Mouse (Mus musculus): Measurements from ENCODE around the gene Sorbs1. TPM values are rescaled to one million over a fixed set of nuclear protein-coding genes. Genes with fewer than 3 reads are reported as not detected.

Gene Sorbs1
- total and polyA plus RNA-seq, 3 experiments, result 2.1 to 6.2 (median 3.6) TPM

GRCm38 (mm10) chr19:40407186-40407585 lies 106.4 kb downstream of the Sorbs1 start:
- dilution Hi-C loops (cut with MboI; ENCODE audit: extremely low pct_ligation_motif_present, extremely low pct_unique_long_range_greater_than_20kb, low sequenced_read_pairs), result no loop called here

GRCm38 (mm10) chr19:40406661-40407060 lies 106.9 kb downstream of the Sorbs1 start:
- peaks cover 10 to 25% of the 10 kb centered on the region in 2 experiments for H3K4me1 ChIP-seq (ENCODE audit: control insufficient read depth in 1 of 2, insufficient read depth in 2 of 2)
- no peak for DNase-seq (ENCODE audit: extremely low read depth)
- H3K36me3 ChIP-seq (replicated peaks in 1 of 2; ENCODE audit: control insufficient read depth in 1 of 2, insufficient read depth in 1 of 2, low read length in 1 of 2), result no peaks in the 10 kb centered on the region
- H3K27me3 ChIP-seq (replicated peaks), result no peaks in the 10 kb centered on the region
- no peak overlapping the region for H3K27ac ChIP-seq (ENCODE audit: insufficient read depth, low read depth)
- TF ChIP-seq RAD21 (IDR thresholded peaks at IDR 0.05; ENCODE audit: low read depth, low read length), result no peak
- no peak for TF ChIP-seq ZMIZ1 (IDR thresholded peaks at IDR 0.05; ENCODE audit: low read depth, low read length)
- TF ChIP-seq ZC3H11A (IDR thresholded peaks at IDR 0.05; ENCODE audit: low read depth, low read length), result no peak
- TF ChIP-seq MYC (IDR thresholded peaks at IDR 0.05; ENCODE audit: low read depth, low read length), result no peak
- no peak for TF ChIP-seq ZNF384 (IDR thresholded peaks at IDR 0.05; ENCODE audit: low read depth, low read length)
- TF ChIP-seq RCOR1 (conservative IDR thresholded peaks at IDR 0.05; ENCODE audit: low read depth, low read length), result no peak
- in situ Hi-C loops (cut with MboI; ENCODE audit: low pct_ligation_motif_present, low pct_unique_long_range_greater_than_20kb, low sequenced_read_pairs), result no loop called here
- no peaks in the 10 kb centered on the region for H3K9me3 ChIP-seq (replicated peaks; ENCODE audit: low read length)
- H3K79me2 ChIP-seq (replicated peaks; ENCODE audit: control insufficient read depth, extremely low read depth, insufficient read depth, poor library complexity, severe bottlenecking), result no peaks in the 10 kb centered on the region
- no peak overlapping the region for H3K4me3 ChIP-seq (replicated peaks in 1 of 3; ENCODE audit: low read depth in 2 of 3, low read length in 2 of 3, poor library complexity in 1 of 3)
- H3K9ac ChIP-seq (ENCODE audit: insufficient read depth, low read depth), result no peak overlapping the region
- no peak overlapping the region for H3K4me2 ChIP-seq (ENCODE audit: insufficient read depth, low read depth, poor library complexity, severe bottlenecking)
- dilution Hi-C loops (cut with MboI; ENCODE audit: extremely low pct_ligation_motif_present, extremely low pct_unique_long_range_greater_than_20kb, low sequenced_read_pairs), result no loop called here

More at GRCm38 (mm10) chr19:40407186-40407585, 106.4 kb downstream of the Sorbs1 start:
- TF ChIP-seq MAZ (IDR thresholded peaks at IDR 0.05; ENCODE audit: low read depth, low read length), result no peak
- TF ChIP-seq CHD2 (IDR thresholded peaks at IDR 0.05; ENCODE audit: low read length), result no peak
- no peak for TF ChIP-seq TBP (conservative IDR thresholded peaks at IDR 0.05; ENCODE audit: low read depth, low read length)
- no peak for TF ChIP-seq NELFE (IDR thresholded peaks at IDR 0.05; ENCODE audit: low read depth, low read length)
- no peak for TF ChIP-seq MAX (IDR thresholded peaks at IDR 0.05; ENCODE audit: low read length)
- no peak for TF ChIP-seq TCF12 (IDR thresholded peaks at IDR 0.05; ENCODE audit: low read depth, low read length)
- TF ChIP-seq ZMIZ1 (IDR thresholded peaks at IDR 0.05; ENCODE audit: low read depth, low read length), result no peak
- TF ChIP-seq NRF1 (IDR thresholded peaks at IDR 0.05; ENCODE audit: low read depth, low read length), result no peak
- TF ChIP-seq E2F4 (IDR thresholded peaks at IDR 0.05; ENCODE audit: insufficient replicate concordance, low read depth, low read length), result no peak
- Histone ChIP-seq H3K9me3 (replicated peaks; ENCODE audit: low read length) (no peaks in the 10 kb centered on the region), H3K9ac (ENCODE audit: insufficient read depth, low read depth) (no peak overlapping the region), H3K27me3 (replicated peaks) (no peaks in the 10 kb centered on the region), H3K36me3 (replicated peaks in 1 of 2; ENCODE audit: control insufficient read depth in 1 of 2, insufficient read depth in 1 of 2, low read length in 1 of 2) (no peaks in the 10 kb centered on the region), H3K27ac (ENCODE audit: insufficient read depth, low read depth) (no peak overlapping the region), H3K4me3 (replicated peaks in 1 of 3; ENCODE audit: low read depth in 2 of 3, low read length in 2 of 3, poor library complexity in 1 of 3) (no peak overlapping the region), H3K4me2 (ENCODE audit: insufficient read depth, low read depth, poor library complexity, severe bottlenecking) (no peak overlapping the region), H3K4me1 (ENCODE audit: control insufficient read depth in 1 of 2, insufficient read depth in 2 of 2) (peaks cover 10 to 20% of the 10 kb centered on the region in 2 experiments), H3K79me2 (replicated peaks; ENCODE audit: control insufficient read depth, extremely low read depth, insufficient read depth, poor library complexity, severe bottlenecking) (no peaks in the 10 kb centered on the region)
- no peak for DNase-seq (ENCODE audit: extremely low read depth)
- in situ Hi-C loops (cut with MboI; ENCODE audit: low pct_ligation_motif_present, low pct_unique_long_range_greater_than_20kb, low sequenced_read_pairs), result no loop called here

- no peak overlapping the region for H3K27ac ChIP-seq (ENCODE audit: insufficient read depth, low read depth)
- H3K9me3 ChIP-seq (replicated peaks; ENCODE audit: low read length), result no peaks in the 10 kb centered on the region
- no peak overlapping the region for H3K4me2 ChIP-seq (ENCODE audit: insufficient read depth, low read depth, poor library complexity, severe bottlenecking)
- in situ Hi-C loops (cut with MboI; ENCODE audit: low pct_ligation_motif_present, low pct_unique_long_range_greater_than_20kb, low sequenced_read_pairs), result no loop called here
- DNase-seq (ENCODE audit: extremely low read depth), result no peak
- H3K4me1 ChIP-seq (ENCODE audit: control insufficient read depth in 1 of 2, insufficient read depth in 2 of 2), result peaks cover 16 to 34% of the 10 kb centered on the region in 2 experiments
- H3K36me3 ChIP-seq (replicated peaks in 1 of 2; ENCODE audit: control insufficient read depth in 1 of 2, insufficient read depth in 1 of 2, low read length in 1 of 2), result no peaks in the 10 kb centered on the region
- no peaks in the 10 kb centered on the region for H3K79me2 ChIP-seq (replicated peaks; ENCODE audit: control insufficient read depth, extremely low read depth, insufficient read depth, poor library complexity, severe bottlenecking)
- dilution Hi-C loops (cut with MboI; ENCODE audit: extremely low pct_ligation_motif_present, extremely low pct_unique_long_range_greater_than_20kb, low sequenced_read_pairs), result no loop called here
- H3K27me3 ChIP-seq (replicated peaks), result no peaks in the 10 kb centered on the region
- TF ChIP-seq EP300 (IDR thresholded peaks at IDR 0.05; ENCODE audit: low read length), result no peak
- no peak for TF ChIP-seq ELF1 (IDR thresholded peaks at IDR 0.05; ENCODE audit: low read depth, low read length)
- TF ChIP-seq ETS1 (conservative IDR thresholded peaks at IDR 0.05; ENCODE audit: low read depth, low read length), result no peak
- TF ChIP-seq RAD21 (IDR thresholded peaks at IDR 0.05; ENCODE audit: low read depth, low read length), result no peak
- TF ChIP-seq UBTF (IDR thresholded peaks at IDR 0.05; ENCODE audit: low read depth, low read length), result no peak
- TF ChIP-seq KAT2A (IDR thresholded peaks at IDR 0.05; ENCODE audit: insufficient replicate concordance, low read length), result no peak
- no peak for TF ChIP-seq PAX5 (IDR thresholded peaks at IDR 0.05; ENCODE audit: low read length)
- no peak for TF ChIP-seq MAX (IDR thresholded peaks at IDR 0.05; ENCODE audit: low read length)
- TF ChIP-seq POLR2A (IDR thresholded peaks at IDR 0.05; ENCODE audit: low read depth, low read length), result no peak
- no peak for TF ChIP-seq MEF2A (IDR thresholded peaks at IDR 0.05; ENCODE audit: borderline replicate concordance, low read depth, low read length)
- no peak for TF ChIP-seq NELFE (IDR thresholded peaks at IDR 0.05; ENCODE audit: low read depth, low read length)
- no peak for TF ChIP-seq SMC3 (IDR thresholded peaks at IDR 0.05; ENCODE audit: low read depth, low read length)
- no peak for TF ChIP-seq POLR2AphosphoS2 (IDR thresholded peaks at IDR 0.05; ENCODE audit: low read depth, low read length)
- TF ChIP-seq USF1 (IDR thresholded peaks at IDR 0.05; ENCODE audit: low read depth, low read length), result no peak
- TF ChIP-seq IRF4 (IDR thresholded peaks at IDR 0.05; ENCODE audit: low read depth, low read length), result no peak
- no peak overlapping the region for H3K9ac ChIP-seq (ENCODE audit: insufficient read depth, low read depth)
- no peak overlapping the region for H3K4me3 ChIP-seq (replicated peaks in 1 of 3; ENCODE audit: low read depth in 2 of 3, low read length in 2 of 3, poor library complexity in 1 of 3)
Measured at GRCm38 (mm10) chr19:40405808-40406207, 107.8 kb downstream of the Sorbs1 start.

Measured in CH12.LX (cell line).